Mouse (Mus musculus): ENCODE measurements at regions not wholly inside any gene's neighbourhood (a gene's known extent, or its start where the extent isn't known, plus 50 kb on each side); places are given as distances from the start of the nearest gene placed in this dataset.

DNA sequence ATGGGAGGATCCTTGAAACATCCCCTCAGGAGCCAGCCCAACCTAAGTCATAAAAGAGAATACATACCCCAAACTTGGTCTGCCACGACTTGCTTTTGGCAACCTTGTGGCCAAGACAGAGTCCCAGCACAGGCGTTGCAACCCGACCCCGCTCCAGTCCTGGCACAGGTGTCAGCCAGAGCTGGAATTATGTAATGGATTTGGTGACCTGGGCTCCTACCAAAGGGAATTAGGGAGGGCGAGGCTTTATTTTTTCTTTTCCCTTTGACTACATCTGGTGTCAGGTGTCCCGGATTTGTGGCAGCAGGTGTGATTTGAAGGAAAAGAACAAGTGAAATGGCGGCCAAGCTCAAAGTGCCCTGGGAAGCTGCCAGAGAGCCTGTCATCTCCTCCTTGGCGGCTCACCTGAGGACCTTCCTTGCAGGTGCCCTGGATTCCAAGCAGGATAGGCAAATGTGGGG, 212.9 kb downstream of the Mef2c start:
- peak; percentile 6 for DNase-seq (ENCODE audit: low read depth, low spot score)

DNA sequence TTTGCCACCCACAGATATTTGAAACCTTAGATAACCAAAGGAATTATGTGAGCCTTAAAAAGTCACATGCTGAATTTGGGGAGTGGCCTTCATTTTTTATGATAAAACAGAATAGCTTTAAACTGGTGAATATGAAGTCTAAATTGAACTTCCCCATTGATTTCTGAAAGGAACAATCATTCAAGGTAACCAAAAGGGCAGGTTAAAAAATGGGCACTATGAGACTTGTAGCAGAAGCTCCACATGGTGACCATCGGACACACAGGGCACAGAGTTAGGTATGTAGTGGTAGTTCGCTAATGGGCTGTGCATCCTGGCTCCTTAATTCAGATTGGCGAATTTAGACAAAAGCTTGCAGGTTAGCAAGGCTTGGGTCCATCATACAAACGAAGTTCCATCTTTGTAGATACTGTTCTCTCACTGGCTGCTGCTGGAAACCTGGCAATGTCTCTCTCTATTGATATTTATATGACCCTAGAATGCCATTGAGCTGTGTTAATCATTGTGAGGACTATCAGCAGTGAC, 213.9 kb downstream of the Mef2c start:
- peak; percentile 6 for DNase-seq (ENCODE audit: low read depth, low spot score)

DNA sequence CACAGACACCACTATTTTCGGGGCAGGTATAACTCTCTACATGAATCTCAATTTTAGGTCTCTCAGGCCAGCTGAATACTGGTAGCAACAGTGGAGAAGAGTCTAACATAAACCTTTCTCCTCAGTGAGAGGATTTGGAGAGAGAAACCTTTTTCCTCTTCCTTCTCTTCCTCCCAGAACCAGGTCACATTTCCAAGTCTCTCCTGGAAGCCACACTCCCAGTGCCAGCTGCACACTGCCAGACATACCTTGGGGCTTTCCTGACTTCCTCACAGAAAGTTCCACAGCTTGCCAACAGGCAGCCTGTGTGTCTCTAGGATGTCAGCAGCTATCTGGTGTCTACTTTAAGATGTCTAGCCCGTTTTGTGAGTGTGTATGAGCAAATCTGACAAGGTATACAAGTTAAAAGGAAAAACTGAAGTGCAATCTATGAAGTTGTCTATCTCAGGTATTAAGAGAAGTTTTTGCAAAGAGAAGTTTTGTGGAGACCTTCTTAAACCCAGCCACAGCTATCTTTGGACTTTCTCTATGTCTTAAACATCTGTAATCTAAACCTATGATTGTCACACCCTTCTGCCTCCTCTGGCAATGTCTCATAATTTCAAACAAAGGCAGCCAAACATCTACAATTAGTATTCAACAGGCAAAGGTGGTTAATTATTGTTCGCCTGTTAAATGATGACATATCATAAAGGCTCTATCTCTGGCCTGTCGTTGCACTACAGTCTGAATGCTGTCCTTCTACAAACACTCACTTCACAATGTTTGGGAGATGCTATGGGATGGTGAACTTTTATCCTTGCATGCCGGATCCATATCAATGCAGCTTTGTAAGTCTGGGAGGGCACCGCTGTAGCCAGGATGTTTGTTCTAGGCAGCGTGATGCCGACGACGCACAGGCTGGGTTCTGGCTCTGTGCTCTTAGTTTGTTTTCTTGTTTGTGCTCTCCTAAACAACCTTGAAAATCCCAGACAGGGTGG, 214.9 kb downstream of the Mef2c start:
- peak; percentile 27 for DNase-seq (ENCODE audit: low read depth, low spot score)

DNA sequence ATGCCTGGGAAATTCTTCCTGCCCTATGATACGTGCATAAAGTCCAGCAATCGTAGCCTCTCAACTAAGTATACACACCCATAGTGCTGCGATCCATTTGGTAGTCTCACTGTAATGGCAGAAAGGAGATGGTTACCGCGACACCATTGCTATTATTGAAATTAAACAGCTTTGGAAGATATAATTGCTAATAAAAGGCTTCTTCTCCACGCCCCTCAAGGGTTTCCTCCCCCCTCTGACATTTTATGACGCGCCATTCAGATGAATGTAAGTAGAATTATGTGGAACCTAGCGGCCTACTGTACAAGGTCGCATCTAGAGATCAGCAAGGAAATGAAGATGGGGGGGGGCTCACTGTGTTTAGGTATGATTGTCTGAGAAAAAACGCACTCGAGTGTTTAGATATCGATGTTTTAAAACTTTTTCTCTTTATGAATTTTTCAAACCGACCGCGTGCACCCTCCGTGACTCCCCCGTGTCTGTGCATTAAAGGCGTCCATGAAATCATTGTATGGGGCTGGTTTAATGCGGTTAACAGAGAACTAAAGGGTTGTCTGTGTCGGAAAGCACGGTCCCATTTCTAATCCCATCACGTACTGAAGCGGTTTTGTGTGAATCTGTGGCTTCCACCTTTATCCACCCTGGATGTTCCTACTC, 215.9 kb downstream of the Mef2c start:
- DNase-seq (ENCODE audit: low read depth, low spot score): no peak

DNA sequence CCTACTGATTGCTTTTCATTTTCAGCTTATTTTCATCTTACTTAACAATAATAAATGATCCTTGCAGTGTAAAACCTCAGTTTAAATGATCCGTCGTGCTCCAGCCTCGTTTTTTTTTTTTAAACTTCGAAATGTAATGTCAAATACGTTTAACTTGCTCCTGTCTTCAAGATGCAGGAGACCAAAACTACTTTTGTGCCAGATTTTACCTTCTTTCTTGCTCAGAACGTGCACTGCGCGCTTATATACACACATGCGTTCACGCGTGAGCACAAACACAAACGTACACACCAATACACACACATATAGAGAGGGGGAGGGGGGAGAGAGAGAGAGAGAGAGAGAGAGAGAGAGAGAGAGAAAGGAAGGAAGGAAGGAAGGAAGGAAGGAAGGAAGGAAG, 216.5 kb downstream of the Mef2c start:
- DNase-seq (ENCODE audit: low read depth, low spot score): no peak

DNA sequence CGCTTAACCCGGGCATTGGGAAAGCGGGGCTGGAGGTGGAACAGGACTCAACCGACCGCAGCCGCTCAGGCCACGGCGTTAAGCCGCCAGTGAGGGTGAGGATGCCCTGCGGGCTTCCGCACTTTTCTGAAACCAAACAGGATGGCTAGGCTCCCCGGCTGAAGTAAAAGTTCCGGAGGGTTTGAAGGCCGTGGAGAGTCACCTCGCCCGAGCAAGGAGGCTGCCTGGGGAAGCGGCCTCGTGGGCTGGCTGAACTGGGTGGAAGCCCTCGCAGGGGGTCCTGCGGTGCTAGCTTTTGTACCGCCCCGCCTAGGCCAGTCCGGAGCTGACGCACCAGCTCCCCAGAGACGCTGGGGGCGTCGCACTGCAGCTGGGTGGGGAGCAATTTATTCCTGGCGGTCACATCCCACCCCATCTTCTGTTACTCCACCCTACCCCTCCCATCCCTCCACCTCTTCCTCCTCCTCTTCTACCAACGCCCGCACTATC, 217.1 kb downstream of the Mef2c start:
- DNase-seq (ENCODE audit: low read depth, low spot score): peak; percentile 86

DNA sequence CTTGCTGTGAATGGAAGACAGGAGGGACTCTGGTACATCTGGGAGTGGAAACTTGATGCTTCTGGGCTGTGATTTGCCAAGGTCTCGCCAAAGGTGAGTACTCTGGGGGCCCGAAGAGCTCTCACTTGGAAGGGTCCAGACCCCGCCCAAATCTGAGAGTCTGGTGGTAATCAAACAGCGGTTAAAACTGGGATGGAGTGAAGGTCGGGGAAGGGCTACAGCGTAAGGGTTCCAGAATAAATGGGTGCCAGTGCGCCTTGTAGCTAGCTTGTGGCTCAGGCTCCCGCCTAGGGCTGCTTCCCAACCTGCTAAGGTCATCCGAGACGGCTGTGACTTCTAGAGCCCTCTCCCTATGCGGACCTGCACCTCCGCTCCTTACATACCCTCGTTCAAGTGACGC, 217.7 kb downstream of the Mef2c start:
- no peak for DNase-seq (ENCODE audit: low read depth, low spot score)

DNA sequence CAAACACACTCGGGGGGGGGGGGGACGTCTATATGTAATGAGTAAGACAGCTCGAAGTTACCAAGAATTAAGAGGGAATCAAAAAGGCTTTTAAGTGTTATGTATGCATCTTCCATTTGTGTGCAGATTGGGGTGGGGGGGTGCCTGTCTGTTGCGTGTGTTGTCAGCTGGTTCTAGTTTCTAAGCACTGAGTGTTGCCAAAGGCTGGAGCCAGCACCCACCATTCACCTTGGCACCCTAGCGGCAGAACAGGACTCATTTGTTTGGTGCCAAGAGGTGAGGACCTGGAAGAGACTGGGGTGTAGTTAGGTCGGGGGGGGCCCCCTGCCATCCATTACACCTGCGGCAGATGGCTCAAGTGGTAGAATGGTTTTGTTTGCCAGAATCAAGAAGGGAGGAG, 218.4 kb downstream of the Mef2c start:
- DNase-seq (ENCODE audit: low read depth, low spot score): no peak

DNA sequence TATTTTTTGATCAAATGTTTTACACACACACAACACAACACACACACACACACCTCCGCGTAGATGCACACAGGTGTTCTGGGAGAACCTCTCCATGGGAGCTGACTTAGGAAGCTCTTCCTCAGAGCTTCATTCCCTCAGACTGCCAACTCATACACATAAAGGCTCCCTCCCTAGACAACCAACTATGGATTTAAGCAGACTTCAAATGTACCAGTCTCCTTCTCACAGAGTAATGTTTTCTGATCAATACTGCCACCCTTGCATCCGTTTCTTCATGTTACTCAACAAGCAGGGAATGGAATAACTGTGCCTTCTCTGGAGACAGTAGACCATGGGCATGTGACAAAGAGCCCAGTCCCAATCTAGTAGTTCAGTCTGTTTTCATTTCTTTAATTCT, 219.0 kb downstream of the Mef2c start:
- no peak for DNase-seq (ENCODE audit: low read depth, low spot score)

DNA sequence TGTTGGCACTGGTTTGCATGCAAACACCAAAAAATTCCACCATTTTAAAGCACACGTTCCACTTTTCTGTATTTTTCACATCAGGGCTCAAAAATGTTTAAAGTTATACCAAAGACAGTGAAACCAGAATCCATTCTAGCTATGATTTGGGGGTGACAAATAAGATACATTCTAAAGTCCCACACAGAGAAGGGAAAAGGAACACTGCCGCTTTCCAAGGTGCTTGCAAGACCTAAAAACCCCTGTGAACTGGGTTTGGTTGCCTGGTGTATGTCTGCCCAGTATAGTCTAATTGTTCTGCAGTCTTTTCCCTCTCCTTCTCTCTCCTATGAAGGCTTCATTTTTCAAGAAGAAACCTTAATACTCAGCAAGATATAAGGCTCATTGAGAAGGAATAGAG, 219.6 kb downstream of the Mef2c start:
- no peak for DNase-seq (ENCODE audit: low read depth, low spot score)

DNA sequence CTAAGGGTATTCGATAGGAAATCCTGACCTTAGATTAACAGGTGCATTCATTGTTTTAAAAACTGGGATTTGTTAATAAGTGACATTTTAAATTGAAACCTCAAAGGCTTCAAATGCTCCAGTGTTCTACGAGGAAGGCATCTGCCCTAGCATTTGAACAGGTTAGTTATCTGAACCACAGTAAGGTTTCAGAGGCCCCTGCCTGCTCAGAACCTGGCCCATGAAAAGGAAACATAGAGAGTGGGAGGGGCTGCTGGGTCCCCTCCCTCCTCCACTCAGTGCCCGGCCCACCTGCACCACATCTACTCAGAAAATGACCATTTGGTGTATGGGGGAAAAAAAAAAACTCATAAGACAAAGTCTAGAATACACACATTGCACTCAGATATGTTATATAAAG, 220.4 kb downstream of the Mef2c start:
- no peak for DNase-seq (ENCODE audit: low read depth, low spot score)

DNA sequence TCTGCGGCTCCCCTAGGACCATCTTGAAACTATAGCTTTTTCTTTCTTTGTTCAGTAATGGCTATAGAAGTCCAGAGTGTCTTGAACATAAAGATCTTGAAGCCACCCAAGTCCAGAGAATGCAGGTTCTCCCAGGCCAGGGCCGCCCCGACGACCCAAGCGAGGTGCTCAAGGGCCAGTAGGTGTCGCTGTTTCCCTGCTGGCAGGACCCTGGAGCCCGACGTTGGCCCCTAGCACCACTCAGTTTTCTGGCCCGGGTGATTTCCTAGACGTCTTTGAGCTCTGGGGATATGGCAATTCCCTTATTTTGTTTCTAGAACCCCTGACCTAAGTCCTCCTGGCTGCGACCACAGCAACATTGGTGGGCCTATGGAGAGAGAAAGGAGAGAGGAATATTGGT, 221.2 kb downstream of the Mef2c start:
- DNase-seq (ENCODE audit: low read depth, low spot score): no peak

DNA sequence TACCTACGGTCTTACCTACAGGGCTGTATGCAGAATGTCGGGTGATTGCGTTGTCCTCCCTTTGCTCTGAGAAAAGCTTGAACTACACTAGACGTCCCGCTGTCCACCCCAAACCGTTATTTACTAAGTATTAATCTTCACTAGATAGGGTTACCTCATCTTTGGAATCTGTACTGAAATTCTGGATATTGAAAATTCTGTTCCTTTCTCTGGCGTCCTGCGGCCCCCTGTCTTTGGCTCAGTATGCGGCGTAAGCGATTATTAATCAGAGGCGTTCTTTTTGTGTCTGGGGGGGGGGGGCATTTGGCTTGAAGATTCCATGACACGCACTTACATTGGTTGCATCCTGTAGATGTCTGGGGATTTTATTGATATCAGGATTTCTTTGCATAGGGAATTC, 222.0 kb downstream of the Mef2c start:
- DNase-seq (ENCODE audit: low read depth, low spot score): no peak

DNA sequence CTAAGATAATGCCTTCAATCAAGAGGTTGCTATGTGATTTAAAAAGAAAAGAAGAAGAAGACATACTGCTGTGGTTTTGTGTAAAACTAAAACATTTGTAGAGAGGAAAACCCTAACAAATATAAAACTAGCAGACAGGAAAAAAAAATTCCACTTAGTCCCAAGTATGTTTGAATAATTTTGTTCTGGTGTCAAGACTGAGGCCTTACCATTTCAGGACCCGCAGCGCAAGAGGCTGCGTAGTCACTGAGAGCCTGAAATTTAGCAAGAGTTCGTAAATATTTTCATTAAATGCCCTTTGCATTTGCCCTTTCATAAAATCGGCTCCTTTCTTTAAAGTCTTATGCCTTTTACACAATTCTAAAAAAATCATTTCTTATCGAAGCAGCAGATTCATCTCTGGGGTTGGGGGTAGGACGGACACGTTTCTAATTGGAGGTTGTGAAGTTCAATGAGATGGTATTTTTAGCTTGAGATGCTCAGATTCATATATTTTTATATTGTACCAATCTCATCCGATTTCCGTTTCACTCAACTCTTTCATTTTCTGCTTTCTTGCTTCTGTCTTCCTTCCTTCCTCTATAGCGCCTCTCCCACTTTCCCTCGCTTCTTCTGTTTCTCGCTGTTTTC, 222.6 kb downstream of the Mef2c start:
- no peak for DNase-seq (ENCODE audit: low read depth, low spot score)

DNA sequence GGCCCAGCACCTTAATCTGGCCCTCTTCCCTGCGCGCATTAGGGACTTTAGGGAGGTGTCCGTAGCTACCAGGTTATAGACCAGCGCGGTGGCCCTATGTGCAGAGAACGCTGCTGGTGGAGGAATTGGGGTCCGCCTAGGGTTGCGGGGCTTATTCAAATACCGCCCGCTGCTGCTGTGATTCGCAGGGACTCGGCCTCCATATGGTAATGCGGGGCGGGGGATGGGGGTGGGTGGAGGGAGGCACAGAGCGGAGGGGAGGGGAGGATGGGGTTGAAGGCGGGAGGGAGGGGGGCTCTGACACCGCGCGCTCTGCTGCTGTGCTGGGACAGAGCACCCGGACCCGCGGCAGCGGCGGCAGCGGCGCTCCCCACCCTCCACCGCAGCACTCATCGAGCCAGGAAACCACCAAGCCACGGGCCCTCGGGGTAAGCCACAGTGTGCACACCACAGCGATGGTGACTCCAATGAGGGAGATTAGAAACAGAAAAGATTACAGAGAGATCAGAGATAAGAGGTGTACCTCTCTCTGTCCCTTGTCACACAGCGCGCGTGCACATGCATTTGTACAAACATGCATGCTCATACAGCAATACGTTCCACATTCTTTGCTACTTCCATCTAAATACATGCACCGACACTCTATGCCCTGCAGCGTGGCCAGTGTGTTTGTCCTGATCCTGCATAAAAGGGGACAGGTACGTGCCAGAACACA, 223.4 kb downstream of the Mef2c start:
- DNase-seq (ENCODE audit: low read depth, low spot score): no peak

DNA sequence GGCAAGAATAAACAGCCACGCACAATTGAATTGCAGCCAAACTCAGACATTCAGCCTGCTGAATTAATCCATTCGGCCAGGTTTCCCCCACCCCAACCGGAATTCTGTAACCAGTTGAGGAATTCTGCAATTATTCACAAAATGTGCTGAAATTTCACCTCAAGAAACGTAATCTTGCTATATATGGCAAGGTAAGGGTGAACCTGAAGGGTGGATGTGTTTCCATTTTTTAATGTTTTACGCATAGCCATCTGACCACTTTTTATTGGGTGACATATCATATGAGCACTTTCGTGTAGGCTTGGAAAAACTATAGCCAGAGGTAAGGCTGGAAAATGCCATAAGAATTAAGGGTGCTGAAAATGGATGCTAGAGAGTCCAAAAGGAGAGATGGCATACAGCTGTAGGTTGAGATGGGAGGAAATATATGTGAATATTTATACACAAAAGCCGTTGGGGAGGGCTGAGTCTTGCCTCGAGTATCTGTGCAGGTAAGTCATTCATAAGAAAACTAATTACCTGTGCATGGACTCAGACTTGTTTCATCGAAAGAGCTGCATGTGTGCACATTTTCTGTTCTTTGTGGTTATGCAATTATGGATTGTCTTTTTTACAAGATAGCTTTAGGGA, 224.0 kb downstream of the Mef2c start:
- DNase-seq (ENCODE audit: low read depth, low spot score): no peak

DNA sequence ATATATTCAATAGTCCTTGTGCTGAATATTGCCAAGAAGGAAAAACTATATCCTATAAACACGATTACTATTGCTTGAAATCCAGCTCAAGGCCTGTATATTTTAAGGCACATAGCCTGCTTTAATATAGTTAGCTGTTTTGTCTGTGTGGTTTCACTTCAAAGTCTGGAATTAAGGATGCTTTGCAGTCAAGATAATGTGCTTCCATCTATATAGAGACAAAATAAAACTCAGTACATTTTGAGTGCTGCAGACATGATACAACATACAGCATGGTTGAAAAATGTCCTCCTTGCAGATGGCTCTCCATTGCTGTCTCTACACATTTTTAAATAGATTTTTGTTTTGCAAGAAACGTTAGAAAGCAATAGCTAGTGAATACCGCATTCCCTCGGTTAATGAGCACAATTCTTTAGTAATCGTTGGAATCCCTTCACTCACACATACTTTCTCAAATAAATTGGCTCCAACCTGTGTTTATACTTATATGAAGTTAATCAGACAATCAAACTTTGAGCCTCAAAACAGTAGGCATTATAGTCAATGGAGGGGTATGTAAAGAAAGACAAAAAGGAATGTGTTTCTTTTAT, 224.7 kb downstream of the Mef2c start:
- no peak for DNase-seq (ENCODE audit: low read depth, low spot score)

DNA sequence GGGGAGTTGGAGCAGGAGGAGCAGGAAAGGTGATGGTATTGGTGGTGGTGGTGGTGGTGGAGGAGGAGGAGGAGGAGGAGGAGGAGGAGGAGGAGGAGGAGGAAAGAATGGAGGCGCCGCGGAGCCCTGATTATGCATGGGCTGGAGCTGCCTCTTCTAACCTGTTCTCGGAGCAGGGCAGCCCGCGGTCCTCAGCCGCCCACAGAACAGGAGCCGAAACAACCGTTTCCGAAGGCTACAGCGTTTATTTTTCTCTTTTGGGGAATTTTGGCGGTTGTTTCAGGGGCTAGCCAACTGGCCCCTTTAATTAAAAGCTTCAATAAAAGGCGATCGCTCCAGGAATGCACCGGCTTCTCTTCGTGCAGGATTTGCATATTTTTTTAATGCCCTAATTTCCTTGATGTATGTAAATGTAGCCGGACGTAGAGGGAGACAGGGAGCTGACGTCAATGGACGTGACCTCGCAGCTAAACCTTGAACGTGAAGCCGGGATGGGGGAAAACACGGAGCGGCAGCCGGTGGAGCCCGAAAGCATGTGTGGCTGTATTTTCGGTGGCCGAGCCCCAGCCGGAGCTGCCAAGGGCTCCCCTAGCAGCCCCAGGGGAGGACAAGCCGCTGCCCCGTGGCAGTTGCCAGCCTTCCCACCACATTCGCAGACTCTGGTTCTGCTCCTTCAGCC, 225.6 kb downstream of the Mef2c start:
- DNase-seq (ENCODE audit: low read depth, low spot score): peak; percentile 89

DNA sequence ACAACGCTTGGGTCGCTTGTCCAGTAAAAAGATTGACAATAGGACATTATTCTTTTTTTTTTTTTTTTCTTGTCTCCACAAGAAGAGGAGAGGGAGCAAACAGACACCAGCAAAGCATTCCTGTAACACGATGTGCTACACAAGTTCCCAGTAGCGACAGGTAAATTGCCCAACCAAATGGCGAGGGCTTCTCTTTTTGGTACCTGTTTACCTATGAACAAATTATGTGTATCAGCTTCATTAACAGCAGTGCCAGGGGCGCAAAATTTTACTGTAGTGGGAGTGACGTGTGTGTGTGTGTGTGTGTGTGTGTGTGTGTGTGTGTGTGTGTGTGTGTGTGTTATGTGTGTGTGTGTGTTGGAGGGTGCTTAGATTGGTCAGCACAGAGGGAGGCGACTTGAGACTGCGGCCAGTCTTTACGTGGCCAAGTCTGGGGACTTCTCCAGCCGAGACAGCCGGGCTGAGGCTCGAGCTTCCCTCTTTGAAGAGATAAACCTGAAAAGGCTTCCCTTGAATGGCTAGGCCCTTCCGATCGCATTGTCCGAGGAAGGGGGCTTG, 226.4 kb downstream of the Mef2c start:
- DNase-seq (ENCODE audit: low read depth, low spot score): no peak

All from telencephalon, adult 2 months (tissue).